ENCODE assay signal across 9 mouse cellular contexts in the genomic region with DNA sequence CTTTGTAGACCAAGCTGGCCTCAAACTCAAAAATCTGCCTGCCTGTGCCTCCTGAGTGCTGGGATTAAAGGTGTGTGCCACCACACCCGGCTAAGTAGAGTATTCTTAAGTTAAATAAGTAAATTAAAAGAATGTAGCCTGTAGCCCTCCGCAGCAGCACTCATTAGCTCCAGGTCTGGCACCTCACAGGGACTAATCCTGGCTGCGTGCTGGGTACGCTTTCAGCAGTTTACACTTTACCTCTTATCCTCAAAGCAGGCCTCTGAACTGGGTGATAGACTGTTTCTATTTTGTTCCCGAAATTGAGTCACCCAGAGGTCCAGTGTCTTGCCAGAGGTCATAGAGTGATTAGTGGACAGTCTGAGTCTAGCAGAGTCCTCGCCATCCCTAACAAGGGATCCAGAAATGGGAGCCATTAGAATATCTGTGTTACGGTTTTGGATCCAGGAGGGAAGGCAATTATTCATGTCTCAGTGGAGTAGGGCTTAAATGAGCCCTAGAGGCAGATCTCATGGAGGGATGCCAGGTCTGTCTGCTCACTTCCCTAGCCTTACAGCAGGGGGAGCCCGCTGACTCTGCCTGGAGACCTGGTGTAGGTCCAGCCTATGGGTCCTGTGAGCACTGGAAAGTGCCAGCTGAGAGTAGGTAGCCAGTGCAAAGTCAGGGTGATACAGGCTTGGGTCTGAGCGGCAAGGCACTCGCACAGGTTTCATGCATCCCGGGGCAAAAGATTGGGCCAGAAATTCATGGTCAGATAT. TPM values are rescaled to one million over a fixed set of nuclear protein-coding genes. Genes with fewer than 3 reads are reported as not detected.
DNase-seq lines count a peak whose midpoint lies in the region; ATAC-seq lines count a peak whose summit lies in the region.
"Had no signal": no experiment of that assay in that cellular context is flagged by ENCODE, and none has a peak within 500 bp of the region (broad histone marks: within the 10 kb centered on the region; RNA-seq: fewer than 3 reads in every experiment).

No protein-coding gene starts in this region.

- 36% methylated on average over 11 of the region's 11 CpGs for WGBS in hindbrain, embryonic 15.5 days

- H3K9me3 ChIP-seq in hindbrain, embryonic 15.5 days, result no peaks in the 10 kb centered on the region

- peak; percentile 90 for DNase-seq in MN1 (ENCODE audit: low spot score)
- peak; percentile 95 for DNase-seq in cerebellum, postnatal 14 days
- DNase-seq in frontal cortex, postnatal 25 days (ENCODE audit: low spot score in 2 of 2), result peak; percentile 90
- DNase-seq in layer of hippocampus, postnatal 25 days (ENCODE audit: extremely low spot score in 1 of 2, low spot score in 1 of 2), result peak; percentile 82 to 91
- DNase-seq in lung, postnatal 25 days (ENCODE audit: low spot score), result peak; percentile 89
- peak; percentile 96 to 98 for DNase-seq in right cerebral cortex, adult 2 months (ENCODE audit: low spot score in 2 of 2)
- DNase-seq in urinary bladder, adult 2 months (ENCODE audit: low spot score), result peak; percentile 70

- no peak overlapping the region for H3K4me2 ChIP-seq in hindbrain, embryonic 15.5 days

- no peak overlapping the region for H3K4me3 ChIP-seq in hindbrain, embryonic 15.5 days

- H3K4me1 ChIP-seq in hindbrain, embryonic 15.5 days (replicated peaks), result peaks cover 9% of the 10 kb centered on the region

- H3K27me3 ChIP-seq in hindbrain, embryonic 15.5 days, result no peaks in the 10 kb centered on the region

- H3K36me3 ChIP-seq in hindbrain, embryonic 15.5 days, result peaks cover 2% of the 10 kb centered on the region

- peak; percentile 71 for ATAC-seq in hindbrain, embryonic 15.5 days (ENCODE audit: low FRiP score, low read depth)

- no peak overlapping the region for H3K27ac ChIP-seq in hindbrain, embryonic 15.5 days (replicated peaks)
- H3K27ac ChIP-seq: macrophage had no signal

- no peak overlapping the region for H3K9ac ChIP-seq in hindbrain, embryonic 15.5 days

RNA-seq across cellular contexts. Expression of a gene that starts 12.7 kb away (rescaled TPM):
- polyA plus RNA-seq in hindbrain, embryonic 15.5 days (2015; fragmentation: Nextera tagmentation; extraction: Ambion mirVana), result 13.7 and 18.3 TPM in 2 replicates
- total RNA-seq in layer of hippocampus, postnatal 25 days (2021), result 10 to 100 TPM; 23.3 to 29.1 TPM
- 15.6 and 16.3 TPM in 2 replicates for polyA plus RNA-seq in urinary bladder, adult 2 months (2012; rRNA removed)

RNA-seq across cellular contexts. Expression of a gene that starts 16.3 kb away (rescaled TPM):
- polyA plus RNA-seq in hindbrain, embryonic 15.5 days (2015; fragmentation: Nextera tagmentation; extraction: Ambion mirVana), result 27.0 and 37.2 TPM in 2 replicates
- 1 to 10 TPM; 1.5 to 1.8 TPM for total RNA-seq in layer of hippocampus, postnatal 25 days (2021)
- polyA plus RNA-seq in urinary bladder, adult 2 months (2012; rRNA removed), result 13.0 and 13.5 TPM in 2 replicates

RNA-seq across cellular contexts. Expression of a gene that starts 36.3 kb away (rescaled TPM):
- polyA plus RNA-seq in hindbrain, embryonic 15.5 days (2015; fragmentation: Nextera tagmentation; extraction: Ambion mirVana), result 55.2 and 60.5 TPM in 2 replicates
- 100 to 1,000 TPM; 366 to 382 TPM for total RNA-seq in layer of hippocampus, postnatal 25 days (2021)
- 1.0 and 1.2 TPM in 2 replicates for polyA plus RNA-seq in urinary bladder, adult 2 months (2012; rRNA removed)
- polyA plus RNA-seq: macrophage had no signal

RNA-seq across cellular contexts. Expression of a gene that starts 45.2 kb away (rescaled TPM):
- 78.5 and 81.7 TPM in 2 replicates for polyA plus RNA-seq in hindbrain, embryonic 15.5 days (2015; fragmentation: Nextera tagmentation; extraction: Ambion mirVana)
- 10 to 100 TPM; 40.4 to 47.2 TPM for total RNA-seq in layer of hippocampus, postnatal 25 days (2021)
- 27.8 and 29.4 TPM in 2 replicates for polyA plus RNA-seq in urinary bladder, adult 2 months (2012; rRNA removed)

Comparison
In these comparisons a context has a peak if more than half of its experiments do, and no peak if none do; other contexts are left out.
1. RNA of a gene that starts 36.3 kb away (polyA plus RNA-seq): 55.2 to 60.5 TPM in hindbrain, embryonic 15.5 days; 1.0 to 1.2 TPM in urinary bladder, adult 2 months; every median in the first group is over 10 times any median in the second.
2. Peak in every context shown above with its lines, with median percentiles within 50 percentile points of each other: DNase-seq.